Mouse (Mus musculus): ENCODE results near the gene Myzap.
A peak's percentile ranks its signal among the peaks of the same experiment; 100 is the strongest.
"Not testable (repeated sequence)": the region's sequence is repeated elsewhere in the genome, so short reads cannot be mapped to it uniquely, and the experiment has no call there.

Gene Myzap

GRCm38 (mm10) chr9:71591938-71592548 is at the start of gene Myzap:
Gene Myzap (minus strand): TSS chr9:71592360.
- DNase-seq (ENCODE audit: low spot score) = peak; percentile 84

- no peak for DNase-seq (ENCODE audit: low spot score)
These were observed 48.3 kb upstream of the Myzap start for GRCm38 (mm10) chr9:71640361-71640927.

GRCm38 (mm10) chr9:71638198-71638597 is 46.0 kb upstream of the Myzap start:
- no peak for DNase-seq (ENCODE audit: low spot score)

- DNase-seq (ENCODE audit: low spot score) = no peak
These were observed 44.7 kb upstream of the Myzap start for GRCm38 (mm10) chr9:71636854-71637253.

GRCm38 (mm10) chr9:71635627-71636026 is 43.5 kb upstream of the Myzap start:
- DNase-seq (ENCODE audit: low spot score) = no peak

- no peak for DNase-seq (ENCODE audit: low spot score)
These were observed 42.8 kb upstream of the Myzap start for GRCm38 (mm10) chr9:71634916-71635315.

- no peak for DNase-seq (ENCODE audit: low spot score)
These were observed 36.8 kb upstream of the Myzap start for GRCm38 (mm10) chr9:71628921-71629320.

GRCm38 (mm10) chr9:71628286-71628685 is 36.1 kb upstream of the Myzap start:
- no peak for DNase-seq (ENCODE audit: low spot score)

GRCm38 (mm10) chr9:71625961-71626360 is 33.8 kb upstream of the Myzap start:
- no peak for DNase-seq (ENCODE audit: low spot score)

GRCm38 (mm10) chr9:71624793-71625495 is 32.8 kb upstream of the Myzap start:
- DNase-seq (ENCODE audit: low spot score) = peak; percentile 64

GRCm38 (mm10) chr9:71623871-71624569 is 31.9 kb upstream of the Myzap start:
- no peak for DNase-seq (ENCODE audit: low spot score)

GRCm38 (mm10) chr9:71622593-71622992 is 30.4 kb upstream of the Myzap start:
- no peak for DNase-seq (ENCODE audit: low spot score)

GRCm38 (mm10) chr9:71621968-71622367 is 29.8 kb upstream of the Myzap start:
- DNase-seq (ENCODE audit: low spot score) = no peak

GRCm38 (mm10) chr9:71620116-71620515 is 28.0 kb upstream of the Myzap start:
- DNase-seq (ENCODE audit: low spot score) = not testable (repeated sequence)

GRCm38 (mm10) chr9:71617363-71617762 is 25.2 kb upstream of the Myzap start:
- DNase-seq (ENCODE audit: low spot score) = no peak

- DNase-seq (ENCODE audit: low spot score) = peak; percentile 55
These were observed 24.0 kb upstream of the Myzap start for GRCm38 (mm10) chr9:71616185-71616584.

GRCm38 (mm10) chr9:71614643-71615042 is 22.5 kb upstream of the Myzap start:
- DNase-seq (ENCODE audit: low spot score) = no peak

GRCm38 (mm10) chr9:71612981-71613380 is 20.8 kb upstream of the Myzap start:
- DNase-seq (ENCODE audit: low spot score) = no peak

- no peak for DNase-seq (ENCODE audit: low spot score)
These were observed 19.7 kb upstream of the Myzap start for GRCm38 (mm10) chr9:71611876-71612275.

GRCm38 (mm10) chr9:71609010-71609409 is 16.9 kb upstream of the Myzap start:
- no peak for DNase-seq (ENCODE audit: low spot score)

- DNase-seq (ENCODE audit: low spot score) = peak; percentile 30
These were observed 14.3 kb upstream of the Myzap start for GRCm38 (mm10) chr9:71606296-71607057.
